Mouse (Mus musculus) kidney, embryonic 14.5 days (tissue): Measurements from ENCODE around the gene Grk6. TPM values are rescaled to one million over a fixed set of nuclear protein-coding genes. Genes with fewer than 3 reads are reported as not detected.

Source experiments
- ATAC-seq: fragments of 200-750 bp; cut with Nextera tagmentation; 2 replicates; pipeline ENCODE4 v1.8.0; 2017; ENCODE audit warnings: moderate number of reproducible peaks, mild to moderate bottlenecking, moderate TSS enrichment, moderate library complexity; ENCODE audit not compliant: low FRiP score, low TSS enrichment
- H3K27ac ChIP-seq: fragments of 300-500 bp; sonication (generic); 2 replicates; pipeline ENCODE4 v1.5.1; 2014; ENCODE audit warnings: low read depth, mild to moderate bottlenecking, low read length, moderate library complexity, mixed read lengths
- H3K27me3 ChIP-seq: fragments of 300-500 bp; sonication (generic); 2 replicates; pipeline ENCODE4 v1.6.1; 2014; ENCODE audit warnings: mild to moderate bottlenecking, low read length; ENCODE audit not compliant: control insufficient read depth, insufficient read depth
- H3K36me3 ChIP-seq: fragments of 300-500 bp; sonication (generic); 2 replicates; pipeline ENCODE4 v1.6.1; 2014; ENCODE audit warnings: low read length, mixed read lengths; ENCODE audit not compliant: control insufficient read depth, insufficient read depth
- H3K4me1 ChIP-seq: fragments of 300-500 bp; sonication (generic); 2 replicates; pipeline ENCODE4 v1.6.1; 2014; ENCODE audit warnings: low read length, mixed read lengths; ENCODE audit not compliant: control insufficient read depth, insufficient read depth
- H3K4me2 ChIP-seq: fragments of 300-500 bp; sonication (generic); replicated peaks from 2 replicates; pipeline ENCODE4 v1.6.1; 2014; ENCODE audit warnings: low read depth, mild to moderate bottlenecking, low read length
- H3K4me3 ChIP-seq: fragments of 300-500 bp; sonication (generic); 2 replicates; pipeline ENCODE4 v1.5.1; 2014; ENCODE audit warnings: mild to moderate bottlenecking, low read length
- H3K9ac ChIP-seq: fragments of 300-500 bp; sonication (generic); 2 replicates; pipeline ENCODE4 v1.6.1; 2014; ENCODE audit warnings: low read depth, mild to moderate bottlenecking, low read length, moderate library complexity
- H3K9me3 ChIP-seq: fragments of 300-500 bp; sonication (generic); 2 replicates; pipeline ENCODE4 v1.6.1; 2016; ENCODE audit warnings: low read length; ENCODE audit not compliant: control insufficient read depth
- WGBS: fragments of 180-500 bp; shearing (Covaris S2); extraction: QIAGEN DNeasy Blood & Tissue Kit; methylation state at CpG from one replicate; pipeline ENCODE4 v1.1.7; 2014; 5-methylcytosine and 5-hydroxymethylcytosine counted together
- polyA plus RNA-seq: library from polyadenylated mRNA; unstranded; fragments of >200 nt; fragmentation: Nextera tagmentation; extraction: Ambion mirVana; gene quantifications from 2 replicates; pipeline ENCODE4 v1.2.1, GENCODE M21; 2014

Grk6 gene
- polyA plus RNA-seq, 1 experiment from 2014 or later, result 59.3 TPM

DNA sequence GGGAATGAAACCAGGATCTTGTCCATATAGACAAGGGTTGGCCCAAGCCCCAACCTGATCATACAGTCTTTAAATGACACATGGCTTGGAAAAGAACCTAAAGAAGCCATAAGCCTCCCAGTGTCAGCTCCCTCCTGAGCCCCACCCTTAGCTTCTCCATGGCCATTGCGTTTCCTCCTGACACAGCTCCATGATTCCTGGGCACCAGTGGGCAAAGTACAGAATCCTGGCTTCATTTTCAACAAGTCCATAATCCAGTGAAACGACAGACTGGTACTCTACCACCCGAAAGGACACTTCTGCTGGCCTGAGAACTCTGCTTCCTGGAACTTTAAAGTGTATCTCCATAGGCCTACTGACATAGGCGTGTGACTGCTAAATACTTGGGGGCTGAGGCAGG, 37.5 kb upstream of the Grk6 start:
- Histone ChIP-seq H3K36me3 (no peaks in the 10 kb centered on the region), H3K27me3 (no peaks in the 10 kb centered on the region), H3K4me2 (no peak overlapping the region), H3K9ac (no peak overlapping the region), H3K4me1 (no peaks in the 10 kb centered on the region), H3K9me3 (no peaks in the 10 kb centered on the region), H3K27ac (no peak overlapping the region), H3K4me3 (no peak overlapping the region)
- no peak for ATAC-seq
- 89% methylated on average over 4 of the region's 4 CpGs for WGBS

DNA sequence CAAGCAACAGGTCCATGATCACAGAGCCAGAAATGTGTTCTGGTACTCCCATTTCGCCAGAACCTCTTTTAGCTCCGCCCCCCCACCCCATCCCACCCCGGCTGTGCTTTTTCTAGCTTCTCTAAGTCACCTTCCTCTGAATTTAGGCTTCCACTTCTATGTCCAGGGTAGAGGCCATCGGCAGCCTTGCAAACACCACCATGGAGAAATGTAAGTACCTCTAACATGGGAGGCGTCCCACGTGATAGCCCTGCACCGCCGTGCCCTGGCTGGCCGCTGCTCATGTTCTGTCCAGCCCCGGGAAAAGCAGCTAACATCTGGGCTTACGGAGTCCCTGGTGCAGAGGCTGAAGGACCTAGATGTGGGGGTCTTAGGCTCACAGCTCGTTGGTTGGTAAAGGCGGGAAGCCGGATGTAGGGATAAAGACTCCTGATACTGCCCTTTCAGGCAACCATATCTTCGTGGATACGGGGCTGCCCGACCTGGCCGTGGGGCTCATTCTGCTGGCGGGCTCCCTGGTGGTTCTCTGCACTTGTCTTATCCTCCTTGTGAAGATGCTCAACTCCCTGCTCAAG, 36.2 kb upstream of the Grk6 start:
- H3K27ac ChIP-seq, result no peak overlapping the region
- no peak overlapping the region for H3K9ac ChIP-seq
- H3K9me3 ChIP-seq, result no peaks in the 10 kb centered on the region
- no peak overlapping the region for H3K4me2 ChIP-seq
- H3K4me1 ChIP-seq, result no peaks in the 10 kb centered on the region
- 0 out of 2 replicates have a peak, but pooled peaks cover 2% of the 10 kb centered on the region for H3K27me3 ChIP-seq
- 88% methylated on average over 19 of the region's 19 CpGs for WGBS
- H3K4me3 ChIP-seq, result no peak overlapping the region
- no peaks in the 10 kb centered on the region for H3K36me3 ChIP-seq
- no peak for ATAC-seq

DNA sequence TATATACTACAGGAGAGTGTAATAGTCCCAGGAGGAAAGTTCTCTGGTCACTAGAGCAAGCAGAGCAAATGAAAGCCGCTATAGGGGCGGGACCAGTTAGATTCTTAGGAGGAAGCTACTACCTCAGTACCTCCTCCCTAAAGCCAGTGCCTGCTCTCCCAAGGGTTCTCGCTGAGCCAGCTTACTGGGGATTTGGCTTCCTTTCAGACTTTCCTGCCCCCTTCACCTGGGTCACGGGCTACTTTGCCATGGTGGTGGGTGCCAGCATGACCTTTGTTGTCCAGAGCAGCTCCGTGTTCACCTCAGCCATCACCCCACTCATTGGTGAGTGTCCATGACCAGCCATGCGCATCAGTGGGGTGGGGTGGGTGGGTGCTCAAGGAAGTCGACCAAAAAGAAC, 33.0 kb upstream of the Grk6 start:
- H3K4me3 ChIP-seq, result no peak overlapping the region
- H3K36me3 ChIP-seq, result no peaks in the 10 kb centered on the region
- H3K9me3 ChIP-seq, result no peaks in the 10 kb centered on the region
- 68% methylated on average over 7 of the region's 7 CpGs for WGBS
- H3K4me2 ChIP-seq, result no peak overlapping the region
- no peak overlapping the region for H3K9ac ChIP-seq
- no peak overlapping the region for H3K27ac ChIP-seq
- 0 out of 2 replicates have a peak, but pooled peaks cover 5% of the 10 kb centered on the region for H3K4me1 ChIP-seq
- ATAC-seq, result no peak
- 0 out of 2 replicates have a peak, but pooled peaks cover 3% of the 10 kb centered on the region for H3K27me3 ChIP-seq

DNA sequence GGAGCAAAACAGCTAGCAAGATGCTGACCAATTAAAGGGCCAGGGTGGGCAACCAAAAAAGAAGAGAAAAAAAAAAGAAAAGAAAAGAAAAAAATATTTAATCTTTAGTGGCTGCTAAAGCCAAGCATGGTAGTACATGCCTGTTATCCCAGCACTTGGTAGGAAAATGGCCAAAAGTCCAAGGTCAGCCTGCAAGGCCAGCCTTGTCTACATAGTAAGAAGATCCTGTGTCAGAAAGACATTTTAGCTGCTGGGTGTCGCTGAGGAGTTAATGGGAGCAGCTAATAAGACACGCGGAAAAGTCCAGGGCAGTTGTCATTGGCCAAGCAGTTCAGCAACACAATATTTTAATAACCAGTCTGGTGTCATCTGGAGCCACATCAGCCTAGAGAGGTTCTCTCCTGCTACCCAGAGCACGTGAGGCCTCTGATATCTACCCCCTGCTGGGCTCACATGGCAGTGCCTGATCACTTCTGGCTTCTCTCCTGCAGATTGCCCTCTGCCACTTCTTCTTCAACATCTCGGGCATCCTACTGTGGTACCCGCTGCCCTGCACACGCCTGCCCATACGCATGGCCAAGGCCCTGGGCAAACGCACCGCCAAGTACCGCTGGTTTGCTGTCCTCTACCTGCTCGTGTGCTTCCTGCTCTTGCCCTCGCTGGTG, 32.1 kb upstream of the Grk6 start:
- no peaks in the 10 kb centered on the region for H3K36me3 ChIP-seq
- ATAC-seq, result no peak
- H3K4me1 ChIP-seq, result 0 out of 2 replicates have a peak, but pooled peaks cover 5% of the 10 kb centered on the region
- H3K9me3 ChIP-seq, result no peaks in the 10 kb centered on the region
- H3K9ac ChIP-seq, result no peak overlapping the region
- H3K27ac ChIP-seq, result no peak overlapping the region
- H3K4me3 ChIP-seq, result no peak overlapping the region
- no peak overlapping the region for H3K4me2 ChIP-seq
- 78% methylated on average over 13 of the region's 13 CpGs for WGBS
- 0 out of 2 replicates have a peak, but pooled peaks cover 3% of the 10 kb centered on the region for H3K27me3 ChIP-seq

DNA sequence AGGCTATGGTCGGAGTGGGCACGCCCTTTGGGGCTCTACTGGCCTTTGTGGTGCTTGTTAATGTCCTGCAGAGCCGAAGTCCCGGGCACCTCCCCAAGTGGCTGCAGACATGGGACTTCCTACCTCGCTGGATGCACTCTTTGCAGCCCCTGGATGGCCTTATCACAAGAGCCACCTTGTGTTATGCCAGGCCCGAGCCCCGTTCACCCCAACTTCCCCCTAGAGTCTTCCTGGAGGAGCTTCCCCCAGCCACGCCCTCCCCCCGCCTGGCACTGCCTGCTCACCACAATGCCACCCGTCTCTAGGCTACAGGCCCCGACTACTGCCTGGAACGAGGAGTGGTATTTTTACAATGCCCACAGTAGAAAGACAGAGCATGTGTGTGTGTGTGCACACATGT, 31.5 kb upstream of the Grk6 start:
- H3K27me3 ChIP-seq, result 0 out of 2 replicates have a peak, but pooled peaks cover 5% of the 10 kb centered on the region
- ATAC-seq, result no peak
- WGBS, result 89% methylated on average over 12 of the region's 12 CpGs

DNA sequence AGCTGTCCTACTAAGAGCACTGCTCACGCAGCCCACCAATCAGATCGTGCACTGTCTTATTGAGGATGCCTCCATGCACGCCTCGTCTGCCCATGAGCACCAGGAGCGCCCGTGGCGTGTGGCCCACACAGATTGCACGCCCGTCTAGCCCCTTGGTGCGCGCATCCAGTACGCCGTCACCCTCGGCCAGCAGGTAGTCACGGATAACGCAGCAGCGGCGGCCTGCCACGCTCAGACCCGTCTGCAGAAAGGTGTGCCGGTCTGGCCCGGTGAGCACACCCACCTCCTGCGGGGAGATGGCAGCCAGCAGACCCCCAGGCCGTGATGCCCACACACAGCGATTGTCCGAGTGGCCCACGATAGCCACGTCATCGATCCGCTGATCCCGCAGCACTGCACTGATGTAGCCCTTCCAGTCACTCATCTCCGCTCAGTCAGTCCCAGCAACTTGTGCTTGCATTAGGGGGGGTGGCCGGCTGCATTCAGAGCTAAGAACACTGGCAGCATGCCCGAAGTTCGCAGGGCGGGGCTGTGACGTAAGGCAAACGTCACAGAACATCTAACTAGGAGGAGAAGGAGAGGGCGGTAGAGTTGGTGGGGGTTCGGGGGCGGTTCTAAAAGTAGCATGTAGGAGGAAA, 30.0 kb upstream of the Grk6 start, which contains the start of gene Pfn3:
Gene Pfn3 (minus strand): TSS at position 490 of the 638 bp plus-strand sequence.
- H3K9ac ChIP-seq, result peak within 1 kb of the TSS; percentile 42; the same call in 1 of the 2 replicates
- H3K9me3 ChIP-seq, result no peaks in the 10 kb centered on the region
- H3K4me3 ChIP-seq, result peak within 1 kb of the TSS; percentile 36
- 14% methylated on average over 41 of the region's 41 CpGs for WGBS
- peaks cover 17% of the 10 kb centered on the region for H3K27me3 ChIP-seq
- 0 out of 2 replicates have a peak, but pooled peaks cover 8% of the 10 kb centered on the region for H3K4me1 ChIP-seq
- no peak within 1 kb of the TSS for H3K27ac ChIP-seq
- peak; percentile 61 for ATAC-seq
- peak within 1 kb of the TSS; percentile 64 for H3K4me2 ChIP-seq
- no peaks in the 10 kb centered on the region for H3K36me3 ChIP-seq

More for the DNA sequence above, 31.5 kb upstream of the Grk6 start:
- H3K36me3 ChIP-seq, result no peaks in the 10 kb centered on the region
- no peak overlapping the region for H3K4me3 ChIP-seq
- H3K4me2 ChIP-seq, result no peak overlapping the region
- no peak overlapping the region for H3K27ac ChIP-seq
- H3K9ac ChIP-seq, result no peak overlapping the region
- no peaks in the 10 kb centered on the region for H3K9me3 ChIP-seq
- H3K4me1 ChIP-seq, result 0 out of 2 replicates have a peak, but pooled peaks cover 8% of the 10 kb centered on the region

DNA sequence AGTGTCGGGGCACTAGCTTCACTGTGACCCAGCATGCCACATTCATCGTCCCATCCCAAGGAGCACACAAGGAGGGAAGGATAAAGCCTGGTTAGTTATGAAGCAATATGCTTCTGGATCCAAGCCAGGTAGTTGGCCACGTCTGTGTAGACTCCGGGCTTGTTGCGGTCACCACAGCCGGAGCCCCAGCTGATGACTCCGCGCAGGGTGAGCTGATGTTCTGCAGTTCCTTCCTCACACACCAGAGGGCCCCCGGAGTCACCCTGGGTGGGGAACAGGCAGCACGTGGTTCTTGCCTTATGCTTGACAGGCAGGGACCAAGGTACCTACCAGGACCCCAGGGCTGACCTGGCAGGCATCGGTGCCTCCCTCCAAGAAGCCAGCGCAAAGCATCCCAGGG, 26.9 kb upstream of the Grk6 start:
- no peaks in the 10 kb centered on the region for H3K9me3 ChIP-seq
- ATAC-seq, result peak; percentile 54
- H3K27ac ChIP-seq, result no peak overlapping the region
- WGBS, result 12% methylated on average over 12 of the region's 12 CpGs
- H3K27me3 ChIP-seq, result peaks cover 39% of the 10 kb centered on the region
- H3K36me3 ChIP-seq, result no peaks in the 10 kb centered on the region
- 0 out of 2 replicates have a peak, but pooled peaks cover 14% of the 10 kb centered on the region for H3K4me1 ChIP-seq
- no peak overlapping the region for H3K9ac ChIP-seq
- H3K4me3 ChIP-seq, result no peak overlapping the region
- no peak overlapping the region for H3K4me2 ChIP-seq

DNA sequence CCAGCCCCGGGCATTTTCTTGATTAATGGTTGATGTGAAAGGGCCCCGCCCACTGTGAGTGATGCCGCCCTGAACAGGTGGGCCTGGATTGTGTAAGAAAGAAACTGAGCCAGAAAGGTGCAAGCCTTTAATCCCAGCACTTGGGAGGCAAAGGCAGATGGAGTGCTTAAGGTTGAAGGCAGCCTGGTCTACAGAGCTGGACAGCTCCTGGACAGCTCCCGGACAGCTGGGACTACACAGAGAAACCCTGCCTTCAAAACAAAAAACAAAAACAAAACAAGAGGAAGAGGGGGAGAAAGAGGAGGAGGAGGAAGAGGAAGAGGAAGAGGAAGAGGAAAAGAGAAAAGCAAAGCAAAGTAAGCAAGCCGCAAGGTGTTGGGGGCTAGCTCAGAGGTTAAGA, 25.7 kb upstream of the Grk6 start:
- H3K4me2 ChIP-seq, result no peak overlapping the region
- no peaks in the 10 kb centered on the region for H3K36me3 ChIP-seq
- ATAC-seq, result no peak
- no peak overlapping the region for H3K4me3 ChIP-seq
- no peak overlapping the region for H3K9ac ChIP-seq
- no peak overlapping the region for H3K27ac ChIP-seq
- H3K9me3 ChIP-seq, result no peaks in the 10 kb centered on the region
- H3K4me1 ChIP-seq, result 0 out of 2 replicates have a peak, but pooled peaks cover 14% of the 10 kb centered on the region
- H3K27me3 ChIP-seq, result peaks cover 37% of the 10 kb centered on the region
- WGBS, result 76% methylated on average over 5 of the region's 5 CpGs
